Mouse (Mus musculus) intestine, embryonic 15.5 days (tissue): ENCODE data around the gene Trim3. TPM values are rescaled to one million over a fixed set of nuclear protein-coding genes. Genes with fewer than 3 reads are reported as not detected.

Source experiments
- ATAC-seq: fragments of 200-750 bp; cut with Nextera tagmentation; 2 replicates; pipeline ENCODE4 v1.8.0; 2017; ENCODE audit warnings: moderate TSS enrichment, moderate library complexity
- H3K27ac ChIP-seq: fragments of 300-500 bp; sonication (generic); 2 replicates; pipeline ENCODE4 v1.5.1; 2015; ENCODE audit warnings: mild to moderate bottlenecking, inconsistent platforms
- H3K27me3 ChIP-seq: fragments of 300-500 bp; sonication (generic); replicated peaks from 2 replicates; pipeline ENCODE4 v1.6.1; 2015; ENCODE audit warnings: inconsistent platforms
- H3K36me3 ChIP-seq: fragments of 300-500 bp; sonication (generic); 2 replicates; pipeline ENCODE4 v1.6.1; 2015; ENCODE audit warnings: inconsistent platforms
- H3K4me1 ChIP-seq: fragments of 300-500 bp; sonication (generic); replicated peaks from 2 replicates; pipeline ENCODE4 v1.6.1; 2015; ENCODE audit warnings: inconsistent platforms
- H3K4me2 ChIP-seq: fragments of 300-500 bp; sonication (generic); replicated peaks from 2 replicates; pipeline ENCODE4 v1.6.1; 2015; ENCODE audit warnings: mild to moderate bottlenecking, inconsistent platforms
- H3K4me3 ChIP-seq: fragments of 300-500 bp; sonication (generic); replicated peaks from 2 replicates; pipeline ENCODE4 v1.5.1; 2015; ENCODE audit warnings: inconsistent platforms
- H3K9ac ChIP-seq: fragments of 300-500 bp; sonication (generic); 2 replicates; pipeline ENCODE4 v1.6.1; 2015; ENCODE audit warnings: inconsistent platforms
- H3K9me3 ChIP-seq: fragments of 300-500 bp; sonication (generic); 2 replicates; pipeline ENCODE4 v1.6.1; 2016; ENCODE audit warnings: inconsistent platforms
- WGBS: fragments of 180-500 bp; shearing (Covaris S2); methylation state at CpG from one replicate; pipeline ENCODE4 v1.1.7; 2015; 5-methylcytosine and 5-hydroxymethylcytosine counted together
- polyA plus RNA-seq: library from polyadenylated mRNA; unstranded; fragments of >200 nt; fragmentation: Nextera tagmentation; extraction: Ambion mirVana; gene quantifications from 2 replicates; pipeline ENCODE4 v1.2.1, GENCODE M21; 2015

Gene Trim3
- polyA plus RNA-seq, 1 experiment from 2014 or later: 24.7 TPM

- no peak overlapping the region for H3K4me2 ChIP-seq
- no peaks in the 10 kb centered on the region for H3K36me3 ChIP-seq
- 36% methylated on average over 9 of the region's 9 CpGs for whole genome bisulfite sequencing
- H3K27me3 ChIP-seq: no peaks in the 10 kb centered on the region
- H3K9ac ChIP-seq: no peak overlapping the region
- ATAC-seq: peak; percentile 84
- H3K9me3 ChIP-seq: no peaks in the 10 kb centered on the region
- H3K4me3 ChIP-seq: no peak overlapping the region
- no peaks in the 10 kb centered on the region for H3K4me1 ChIP-seq
- no peak overlapping the region for H3K27ac ChIP-seq
These were observed 30.3 kb downstream of the Trim3 start for GRCm38 (mm10) chr7:105602860-105603623.

- Histone ChIP-seq H3K4me1 (no peaks in the 10 kb centered on the region), H3K36me3 (no peaks in the 10 kb centered on the region), H3K4me3 (no peak overlapping the region), H3K4me2 (no peak overlapping the region), H3K27me3 (no peaks in the 10 kb centered on the region), H3K27ac (no peak overlapping the region), H3K9ac (no peak overlapping the region), H3K9me3 (no peaks in the 10 kb centered on the region)
- ATAC-seq: peak; percentile 56; the same call in 1 of the 2 replicates
- 37% methylated on average over 7 of the region's 7 CpGs for WGBS
These were observed 43.3 kb downstream of the Trim3 start for GRCm38 (mm10) chr7:105590097-105590496.

GRCm38 (mm10) chr7:105588325-105588912, 45.0 kb downstream of the Trim3 start:
- ATAC-seq: no peak

DNA sequence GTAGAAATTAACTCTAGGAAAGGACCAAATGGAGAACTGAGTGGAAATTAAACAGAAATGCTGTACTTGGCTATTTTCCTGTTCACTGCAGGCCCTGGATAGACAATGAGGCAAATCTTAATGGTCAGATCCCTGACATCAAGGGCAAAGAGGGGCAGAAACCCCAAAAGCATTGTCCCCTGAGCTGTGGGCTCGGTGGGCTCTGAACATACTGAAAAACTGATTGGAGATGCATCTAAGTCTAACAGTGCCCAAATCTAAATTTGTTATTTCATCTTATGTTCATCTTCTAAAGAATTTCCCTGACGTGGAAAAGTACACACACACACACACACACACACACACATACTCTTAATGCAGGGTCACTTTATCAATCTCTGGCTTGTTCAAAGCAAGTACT, 51.4 kb downstream of the Trim3 start:
- Histone ChIP-seq H3K9ac (no peak overlapping the region), H3K36me3 (no peaks in the 10 kb centered on the region), H3K4me1 (peaks cover 12% of the 10 kb centered on the region; the same call in 1 of the 2 replicates), H3K27me3 (no peaks in the 10 kb centered on the region), H3K4me3 (no peak overlapping the region), H3K4me2 (peak overlapping the region; percentile 87), H3K27ac (no peak overlapping the region), H3K9me3 (no peaks in the 10 kb centered on the region)
- 73% methylated on average over 2 of the region's 2 CpGs for WGBS
- ATAC-seq: no peak

More at GRCm38 (mm10) chr7:105588325-105588912, 45.0 kb downstream of the Trim3 start:
- Histone ChIP-seq H3K9ac (no peak overlapping the region), H3K4me1 (no peaks in the 10 kb centered on the region), H3K27ac (no peak overlapping the region), H3K4me3 (no peak overlapping the region), H3K4me2 (no peak overlapping the region), H3K9me3 (no peaks in the 10 kb centered on the region), H3K27me3 (no peaks in the 10 kb centered on the region), H3K36me3 (no peaks in the 10 kb centered on the region)
- WGBS: 59% methylated on average over 9 of the region's 9 CpGs

- peak; percentile 97 for ATAC-seq
- peaks cover 15% of the 10 kb centered on the region; the same call in 1 of the 2 replicates for H3K4me1 ChIP-seq
- 0% methylated on average over 42 of the region's 54 CpGs for WGBS
These were observed 52.2 kb downstream of the Trim3 start, which contains the start of gene Apbb1 for GRCm38 (mm10) chr7:105581094-105581703. TSS of gene Apbb1 (minus strand) at chr7:105581653.

GRCm38 (mm10) chr7:105580627-105581089, 52.7 kb downstream of the Trim3 start:
- Histone ChIP-seq H3K27ac (0 out of 2 replicates have a peak overlapping the region, but pooled peaks have one; percentile 18), H3K4me1 (peaks cover 15% of the 10 kb centered on the region; the same call in 1 of the 2 replicates), H3K9me3 (no peaks in the 10 kb centered on the region), H3K4me2 (peak overlapping the region; percentile 87), H3K36me3 (no peaks in the 10 kb centered on the region), H3K9ac (peak overlapping the region; percentile 68), H3K4me3 (peak overlapping the region; percentile 73), H3K27me3 (no peaks in the 10 kb centered on the region)
- 2% methylated on average over 21 of the region's 22 CpGs for WGBS
- peak; percentile 37 for ATAC-seq

More at GRCm38 (mm10) chr7:105581094-105581703, 52.2 kb downstream of the Trim3 start, which contains the start of gene Apbb1:
- no peaks in the 10 kb centered on the region for H3K27me3 ChIP-seq
- H3K4me2 ChIP-seq: peak within 1 kb of the TSS; percentile 87
- peak within 1 kb of the TSS; percentile 73 for H3K4me3 ChIP-seq
- H3K9ac ChIP-seq: peak within 1 kb of the TSS; percentile 68
- no peaks in the 10 kb centered on the region for H3K36me3 ChIP-seq
- H3K27ac ChIP-seq: peak within 1 kb of the TSS; percentile 64
- H3K9me3 ChIP-seq: no peaks in the 10 kb centered on the region

- no peak overlapping the region for H3K4me3 ChIP-seq
- peaks cover 15% of the 10 kb centered on the region; the same call in 1 of the 2 replicates for H3K4me1 ChIP-seq
- ATAC-seq: no peak
- H3K9ac ChIP-seq: no peak overlapping the region
- no peak overlapping the region for H3K27ac ChIP-seq
- no peaks in the 10 kb centered on the region for H3K36me3 ChIP-seq
- H3K9me3 ChIP-seq: no peaks in the 10 kb centered on the region
- no peak overlapping the region for H3K4me2 ChIP-seq
- no peaks in the 10 kb centered on the region for H3K27me3 ChIP-seq
- WGBS: 82% methylated on average over 2 of the region's 2 CpGs
These were observed 54.9 kb downstream of the Trim3 start for GRCm38 (mm10) chr7:105578481-105578880.

GRCm38 (mm10) chr7:105577377-105577871, 55.9 kb downstream of the Trim3 start:
- Histone ChIP-seq H3K4me3 (no peak overlapping the region), H3K9me3 (no peaks in the 10 kb centered on the region), H3K27me3 (no peaks in the 10 kb centered on the region), H3K36me3 (no peaks in the 10 kb centered on the region), H3K9ac (no peak overlapping the region), H3K4me2 (no peak overlapping the region), H3K4me1 (peaks cover 15% of the 10 kb centered on the region; the same call in 1 of the 2 replicates), H3K27ac (no peak overlapping the region)
- 91% methylated on average over 6 of the region's 6 CpGs for WGBS
- ATAC-seq: no peak

- no peak overlapping the region for H3K4me3 ChIP-seq
These were observed 57.1 kb downstream of the Trim3 start for GRCm38 (mm10) chr7:105576166-105576748.

GRCm38 (mm10) chr7:105574537-105574936, 58.8 kb downstream of the Trim3 start:
- Histone ChIP-seq H3K9ac (no peak overlapping the region), H3K4me3 (no peak overlapping the region)

More at GRCm38 (mm10) chr7:105576166-105576748, 57.1 kb downstream of the Trim3 start:
- Histone ChIP-seq H3K4me2 (no peak overlapping the region), H3K36me3 (no peaks in the 10 kb centered on the region), H3K9me3 (no peaks in the 10 kb centered on the region), H3K27me3 (no peaks in the 10 kb centered on the region), H3K4me1 (peaks cover 13% of the 10 kb centered on the region; the same call in 1 of the 2 replicates), H3K9ac (no peak overlapping the region), H3K27ac (no peak overlapping the region)
- WGBS: 51% methylated on average over 3 of the region's 3 CpGs
- ATAC-seq: no peak

DNA sequence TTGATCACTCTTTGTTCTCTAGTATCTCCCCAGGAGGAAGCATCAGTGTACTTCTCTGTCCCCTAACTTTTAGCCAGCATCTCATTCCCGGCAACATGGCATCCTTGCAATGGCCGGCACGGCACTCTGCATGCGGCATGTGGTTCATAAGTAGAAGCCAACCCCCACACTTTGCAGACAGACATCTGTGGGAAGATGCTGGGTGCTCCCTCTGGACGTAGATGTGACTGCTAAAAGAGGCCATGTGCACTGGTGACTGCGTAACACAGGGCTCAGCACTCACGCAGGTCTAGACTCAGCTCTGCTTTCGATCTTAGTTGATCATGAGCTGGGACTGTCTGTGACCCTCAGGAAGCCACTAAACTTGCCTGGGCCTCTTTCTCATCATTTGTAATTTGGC, 60.4 kb downstream of the Trim3 start:
- no peak overlapping the region for H3K4me3 ChIP-seq
- no peak for ATAC-seq

More at GRCm38 (mm10) chr7:105574537-105574936, 58.8 kb downstream of the Trim3 start:
- Histone ChIP-seq H3K4me2 (no peak overlapping the region), H3K4me1 (0 out of 2 replicates have a peak, but pooled peaks cover 4% of the 10 kb centered on the region), H3K9me3 (no peaks in the 10 kb centered on the region), H3K36me3 (no peaks in the 10 kb centered on the region), H3K27ac (no peak overlapping the region), H3K27me3 (no peaks in the 10 kb centered on the region)
- WGBS: 89% methylated on average over 4 of the region's 4 CpGs
- no peak for ATAC-seq

More for the DNA sequence above, 60.4 kb downstream of the Trim3 start:
- H3K4me1 ChIP-seq: peaks cover 11% of the 10 kb centered on the region
- no peak overlapping the region for H3K4me2 ChIP-seq
- no peaks in the 10 kb centered on the region for H3K27me3 ChIP-seq
- 92% methylated on average over 8 of the region's 8 CpGs for WGBS
- H3K9ac ChIP-seq: no peak overlapping the region
- H3K9me3 ChIP-seq: no peaks in the 10 kb centered on the region
- no peaks in the 10 kb centered on the region for H3K36me3 ChIP-seq
- no peak overlapping the region for H3K27ac ChIP-seq
